Mouse (Mus musculus) bone marrow macrophage, adult 2 months (primary cell): ENCODE measurements around the gene Racgap1.

Experiments used
- CTCF ChIP-seq: IDR thresholded peaks from 2 replicates; pipeline ENCODE4 v1.5.1; 2012; ENCODE audit warnings: low read depth, mild to moderate bottlenecking, low read length, moderate library complexity
- POLR2A ChIP-seq: IDR thresholded peaks from 2 replicates; pipeline ENCODE4 v1.6.1; 2012; ENCODE audit warnings: mild to moderate bottlenecking, low read depth, low read length, borderline replicate concordance

GRCm38 (mm10) chr15:99586525-99586924 lies 64.9 kb downstream of the Racgap1 start:
- TF ChIP-seq CTCF: no peak
- TF ChIP-seq POLR2A: no peak
